30 mouse cellular contexts compared by ENCODE assay signal in the genomic region with DNA sequence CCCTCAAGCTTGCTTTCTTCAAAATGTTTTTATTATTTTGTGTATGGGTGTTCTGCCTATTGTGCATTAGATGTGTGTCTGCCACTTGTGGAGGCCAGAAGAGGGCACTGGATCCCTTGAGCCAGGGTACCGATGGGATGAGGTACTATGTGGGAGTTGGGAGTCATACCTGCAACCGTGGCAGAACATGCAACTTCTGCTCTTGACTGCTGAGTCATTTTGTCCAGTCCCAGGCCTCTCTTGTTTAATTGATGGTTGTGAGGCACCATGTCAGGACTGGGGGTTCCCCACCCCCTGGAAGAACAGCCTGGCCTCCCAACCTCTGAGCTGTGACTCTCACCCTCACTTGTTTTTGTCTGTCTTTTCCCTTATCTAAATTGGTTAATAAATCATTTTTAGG. TPM values are rescaled to one million over a fixed set of nuclear protein-coding genes. Genes with fewer than 3 reads are reported as not detected.
A peak's percentile ranks its signal among the peaks of the same experiment; 100 is the strongest.
DNase-seq lines count a peak whose midpoint lies in the region; ATAC-seq and TF ChIP-seq lines count a peak whose summit lies in the region.
"Had no signal": no experiment of that assay in that cellular context is flagged by ENCODE, and none has a peak within 500 bp of the region (broad histone marks: within the 10 kb centered on the region; RNA-seq: fewer than 3 reads in every experiment).

No protein-coding gene starts in this region.

- H3K79me2 ChIP-seq in CH12.LX (replicated peaks; ENCODE audit: control insufficient read depth, extremely low read depth, insufficient read depth, poor library complexity, severe bottlenecking) = peaks cover under 1% of the 10 kb centered on the region; the same call in 1 of the 2 replicates

- no peak for DNase-seq in heart, embryonic 10.5 days (ENCODE audit: low spot score)
- DNase-seq in heart, postnatal 14 days = no peak
- peak; percentile 32 for DNase-seq in CD4-positive helper T cell, adult 2 months (ENCODE audit: low read depth, low spot score)
- no peak for DNase-seq in CH12.LX (ENCODE audit: extremely low read depth)
- no peak for DNase-seq in stomach, postnatal 0 days (ENCODE audit: low spot score)
- no peak for DNase-seq in urinary bladder, postnatal 14 days (ENCODE audit: low spot score)
- DNase-seq: cerebellum, adult 11 months; cerebellum, adult 2 months; cerebellum, adult 9-11 months; cerebellum, postnatal 25 days; embryo, embryonic 11 days; gastrocnemius, postnatal 10 days; gastrocnemius, postnatal 36 days; heart, postnatal 10 days; heart, postnatal 4 days had no signal

- peak in 1 of 2 experiments; percentile 17; a peak in 2 of 4 replicates for TF ChIP-seq CTCF in CH12.LX (conservative IDR thresholded peaks at IDR 0.05 in 1 of 2, IDR thresholded peaks at IDR 0.05 in 1 of 2; ENCODE audit: low read depth in 2 of 2, low read length in 2 of 2)
- peak; percentile 14; the same call in 1 of the 2 replicates for TF ChIP-seq CTCF in stomach, postnatal 0 days (IDR thresholded peaks at IDR 0.05; ENCODE audit: low read depth)

- dilution Hi-C loops in CH12.LX (cut with MboI; ENCODE audit: extremely low pct_ligation_motif_present, extremely low pct_unique_long_range_greater_than_20kb, low sequenced_read_pairs) = no loop called here

- H3K4me1 ChIP-seq in heart, embryonic 10.5 days = no peaks in the 10 kb centered on the region; the same call in 1 of the 2 replicates
- H3K4me1 ChIP-seq in CH12.LX (ENCODE audit: control insufficient read depth in 1 of 2, insufficient read depth in 2 of 2) = peaks cover 19 to 76% of the 10 kb centered on the region in 2 experiments
- no peaks in the 10 kb centered on the region for H3K4me1 ChIP-seq in stomach, postnatal 0 days (replicated peaks; ENCODE audit: control insufficient read depth, insufficient read depth)
- H3K4me1 ChIP-seq: embryonic facial prominence, embryonic 13.5 days; forebrain, embryonic 12.5 days; forebrain, embryonic 15.5 days; heart, embryonic 12.5 days; heart, embryonic 15.5 days had no signal

- TF ChIP-seq EP300 in CH12.LX (IDR thresholded peaks at IDR 0.05; ENCODE audit: low read length) = no peak
- no peak for TF ChIP-seq EP300 in stomach, postnatal 0 days (optimal IDR thresholded peaks at IDR 0.05)

- intact Hi-C loops in heart, postnatal 14 days (cut with DNase I) = no loop called here

- peaks cover 16% of the 10 kb centered on the region; the same call in 1 of the 2 replicates for H3K27me3 ChIP-seq in heart, embryonic 10.5 days (ENCODE audit: insufficient read depth, poor library complexity, severe bottlenecking)
- no peaks in the 10 kb centered on the region for H3K27me3 ChIP-seq in CH12.LX (replicated peaks)
- H3K27me3 ChIP-seq in stomach, postnatal 0 days (ENCODE audit: control insufficient read depth, insufficient read depth, low read length) = no peaks in the 10 kb centered on the region
- H3K27me3 ChIP-seq: embryonic facial prominence, embryonic 13.5 days; forebrain, embryonic 12.5 days; forebrain, embryonic 15.5 days; heart, embryonic 12.5 days; heart, embryonic 15.5 days; Patski had no signal

- 0 out of 2 replicates have a peak, but pooled peaks have one; percentile 5 for TF ChIP-seq RAD21 in CH12.LX (IDR thresholded peaks at IDR 0.05; ENCODE audit: low read depth, low read length)

- 98% methylated on average over 2 of the region's 2 CpGs for WGBS in heart, embryonic 10.5 days
- 89% methylated on average over 2 of the region's 2 CpGs for WGBS in stomach, postnatal 0 days

- H3K4me2 ChIP-seq in CH12.LX (ENCODE audit: insufficient read depth, low read depth, poor library complexity, severe bottlenecking) = no peak overlapping the region
- no peak overlapping the region for H3K4me2 ChIP-seq in stomach, postnatal 0 days (replicated peaks; ENCODE audit: low read depth)
- H3K4me2 ChIP-seq: embryonic facial prominence, embryonic 13.5 days; forebrain, embryonic 12.5 days; forebrain, embryonic 15.5 days; heart, embryonic 12.5 days; heart, embryonic 15.5 days; hindbrain, embryonic 14.5 days had no signal

- in situ Hi-C loops in CH12.LX (cut with MboI; ENCODE audit: low pct_ligation_motif_present, low pct_unique_long_range_greater_than_20kb, low sequenced_read_pairs) = loop anchor here (5.0 kb wide), 1 partner anchor 38 kb away; no protein-coding TSS in a partner anchor

- peaks cover 67% of the 10 kb centered on the region for H3K36me3 ChIP-seq in heart, embryonic 10.5 days
- peaks cover 45 to 72% of the 10 kb centered on the region in 2 experiments for H3K36me3 ChIP-seq in CH12.LX (replicated peaks in 1 of 2; ENCODE audit: control insufficient read depth in 1 of 2, insufficient read depth in 1 of 2, low read length in 1 of 2)
- H3K36me3 ChIP-seq in stomach, postnatal 0 days (ENCODE audit: control insufficient read depth, insufficient read depth, low read length) = peaks cover 23% of the 10 kb centered on the region

- H3K9ac ChIP-seq in CH12.LX (ENCODE audit: insufficient read depth, low read depth) = no peak overlapping the region
- no peak overlapping the region for H3K9ac ChIP-seq in stomach, postnatal 0 days (ENCODE audit: low read length)
- H3K9ac ChIP-seq: embryonic facial prominence, embryonic 13.5 days; forebrain, embryonic 12.5 days; forebrain, embryonic 15.5 days; heart, embryonic 12.5 days; heart, embryonic 15.5 days; hindbrain, embryonic 14.5 days had no signal

- peak overlapping the region; percentile 3; the same call in 1 of the 2 replicates for H3K4me3 ChIP-seq in heart, embryonic 10.5 days
- no peak overlapping the region for H3K4me3 ChIP-seq in CH12.LX (replicated peaks in 1 of 3; ENCODE audit: low read depth in 2 of 3, low read length in 2 of 3, poor library complexity in 1 of 3)
- H3K4me3 ChIP-seq in stomach, postnatal 0 days (ENCODE audit: low read depth, low read length) = no peak overlapping the region
- H3K4me3 ChIP-seq: embryonic facial prominence, embryonic 10.5 days; embryonic facial prominence, embryonic 13.5 days; erythroblast, embryonic 14.5 days; forebrain, embryonic 12.5 days; forebrain, embryonic 15.5 days; heart, embryonic 12.5 days; heart, embryonic 15.5 days had no signal

- TF ChIP-seq POLR2A in CH12.LX (IDR thresholded peaks at IDR 0.05; ENCODE audit: low read depth, low read length) = no peak

- no peaks in the 10 kb centered on the region for H3K9me3 ChIP-seq in heart, embryonic 10.5 days
- no peaks in the 10 kb centered on the region for H3K9me3 ChIP-seq in CH12.LX (replicated peaks; ENCODE audit: low read length)
- H3K9me3 ChIP-seq in stomach, postnatal 0 days (ENCODE audit: control insufficient read depth, low read length) = no peaks in the 10 kb centered on the region
- H3K9me3 ChIP-seq: embryonic facial prominence, embryonic 13.5 days; forebrain, embryonic 12.5 days; forebrain, embryonic 15.5 days; G1E; heart, embryonic 15.5 days had no signal

- ATAC-seq in stomach, postnatal 0 days (ENCODE audit: low FRiP score, low TSS enrichment) = no peak
- ATAC-seq: forebrain, embryonic 15.5 days; hindbrain, postnatal 0 days; intestine, postnatal 0 days; Patski had no signal

- no peak overlapping the region for H3K27ac ChIP-seq in heart, embryonic 10.5 days
- H3K27ac ChIP-seq in CH12.LX (ENCODE audit: insufficient read depth, low read depth) = peak overlapping the region; percentile 41; the same call in 1 of the 2 replicates
- no peak overlapping the region for H3K27ac ChIP-seq in stomach, postnatal 0 days (replicated peaks)
- H3K27ac ChIP-seq: embryonic facial prominence, embryonic 10.5 days; embryonic facial prominence, embryonic 13.5 days; forebrain, embryonic 12.5 days; forebrain, embryonic 15.5 days; heart, embryonic 15.5 days; hindbrain, embryonic 14.5 days; hindbrain, postnatal 0 days had no signal

TF ChIP-seq in CH12.LX, 34 proteins besides CTCF, POLR2A, EP300 and RAD21 (continues in another document):
- TF ChIP-seq NELFE (IDR thresholded peaks at IDR 0.05; ENCODE audit: low read depth, low read length) = no peak
- TF ChIP-seq USF1 (IDR thresholded peaks at IDR 0.05; ENCODE audit: low read depth, low read length) = no peak
- no peak for TF ChIP-seq HCFC1 (IDR thresholded peaks at IDR 0.05; ENCODE audit: low read depth, low read length)
- no peak for TF ChIP-seq GABPA (IDR thresholded peaks at IDR 0.05; ENCODE audit: insufficient replicate concordance, low read depth, low read length)

RNA-seq across cellular contexts. Expression of gene Sytl1, which starts 1.6 kb away (rescaled TPM):
- 0.28 and 0.60 TPM in 2 replicates for polyA plus RNA-seq in heart, embryonic 10.5 days (2016; fragmentation: Nextera tagmentation; extraction: Ambion mirVana)
- 1 to 10 TPM in 1 of 2 experiments, under 1 TPM in 1; 0.84 to 2.4 TPM for total RNA-seq in heart, postnatal 14 days (2021)
- total RNA-seq in CH12.LX (2012; rRNA removed) = 11.9 and 20.0 TPM in 2 replicates
- total RNA-seq in CH12.LX (2014; rRNA removed) = 8.2 and 8.3 TPM in 2 replicates
- polyA plus RNA-seq in CH12.LX (2012; ENCODE audit: insufficient read length, low read depth) = 12.1 and 12.5 TPM in 2 replicates
- 93.5 and 109 TPM in 2 replicates for polyA plus RNA-seq in stomach, postnatal 0 days (2015; fragmentation: Nextera tagmentation; extraction: Ambion mirVana)

RNA-seq across cellular contexts. Expression of gene Tmem222, which starts 13.0 kb away (rescaled TPM):
- polyA plus RNA-seq in heart, embryonic 10.5 days (2016; fragmentation: Nextera tagmentation; extraction: Ambion mirVana) = 66.8 and 75.2 TPM in 2 replicates
- total RNA-seq in heart, postnatal 14 days (2021) = 10 to 100 TPM; 25.1 to 27.0 TPM
- 64.0 and 64.8 TPM in 2 replicates for total RNA-seq in CH12.LX (2012; rRNA removed)
- total RNA-seq in CH12.LX (2014; rRNA removed) = 85.0 and 95.7 TPM in 2 replicates
- 73.2 and 79.5 TPM in 2 replicates for polyA plus RNA-seq in CH12.LX (2012; ENCODE audit: insufficient read length, low read depth)
- polyA plus RNA-seq in stomach, postnatal 0 days (2015; fragmentation: Nextera tagmentation; extraction: Ambion mirVana) = 51.4 and 53.9 TPM in 2 replicates

RNA-seq across cellular contexts. Expression of gene Map3k6, which starts 23.9 kb away (rescaled TPM):
- polyA plus RNA-seq in heart, embryonic 10.5 days (2016; fragmentation: Nextera tagmentation; extraction: Ambion mirVana) = 2.5 and 3.4 TPM in 2 replicates
- total RNA-seq in heart, postnatal 14 days (2021) = 10 to 100 TPM; 22.4 to 22.5 TPM
- total RNA-seq in CH12.LX (2012; rRNA removed) (0.21 TPM in 1 of 2 replicates, not detected in the other), CH12.LX (2014; rRNA removed) (not detected in 2 replicates)
- polyA plus RNA-seq in CH12.LX (2012; ENCODE audit: insufficient read length, low read depth) = not detected in 2 replicates
- polyA plus RNA-seq in stomach, postnatal 0 days (2015; fragmentation: Nextera tagmentation; extraction: Ambion mirVana) = 17.6 and 21.5 TPM in 2 replicates

RNA-seq across cellular contexts. Expression of gene Gpr3, which starts 52.2 kb away (rescaled TPM):
- 0.09 and 0.18 TPM in 2 replicates for polyA plus RNA-seq in heart, embryonic 10.5 days (2016; fragmentation: Nextera tagmentation; extraction: Ambion mirVana)
- total RNA-seq in heart, postnatal 14 days (2021) = under 1 TPM in 1 of 2 experiments, not detected in 1; 0.22 TPM
- total RNA-seq in CH12.LX (2012; rRNA removed) = 0.13 and 0.17 TPM in 2 replicates
- not detected in 2 replicates for total RNA-seq in CH12.LX (2014; rRNA removed)
- polyA plus RNA-seq in CH12.LX (2012; ENCODE audit: insufficient read length, low read depth) = 0.11 TPM in 1 of 2 replicates, not detected in the other
- polyA plus RNA-seq in stomach, postnatal 0 days (2015; fragmentation: Nextera tagmentation; extraction: Ambion mirVana) = 0.11 and 0.19 TPM in 2 replicates
- total RNA-seq: common myeloid progenitor, adult 5-6 weeks; gastrocnemius, postnatal 10 days; gastrocnemius, postnatal 36 days; heart, adult 8-10 months had no signal
- polyA plus RNA-seq: erythroblast, embryonic 14.5 days; intestine, embryonic 14.5 days; intestine, postnatal 0 days had no signal

RNA-seq across cellular contexts. Expression of gene Cd164l2, which starts 52.6 kb away (rescaled TPM):
- 0.39 and 1.3 TPM in 2 replicates for polyA plus RNA-seq in heart, embryonic 10.5 days (2016; fragmentation: Nextera tagmentation; extraction: Ambion mirVana)
- not detected for total RNA-seq in heart, postnatal 14 days (2021)
- total RNA-seq in CH12.LX (2012; rRNA removed) = not detected in 2 replicates
- not detected in 2 replicates for total RNA-seq in CH12.LX (2014; rRNA removed)
- not detected in 2 replicates for polyA plus RNA-seq in CH12.LX (2012; ENCODE audit: insufficient read length, low read depth)
- polyA plus RNA-seq in stomach, postnatal 0 days (2015; fragmentation: Nextera tagmentation; extraction: Ambion mirVana) = 5.3 and 6.5 TPM in 2 replicates
- total RNA-seq: common myeloid progenitor, adult 5-6 weeks; G1E; gastrocnemius, postnatal 10 days; heart, adult 8-10 months; heart, postnatal 10 days; heart, postnatal 4 days had no signal
- polyA plus RNA-seq: erythroblast, embryonic 14.5 days; G1E had no signal
